Mouse (Mus musculus) liver, postnatal 0 days (tissue): Measurements from ENCODE around the gene Pkdrej.

Source experiments
- CTCF ChIP-seq: sonication (generic); IDR thresholded peaks from 2 replicates; pipeline ENCODE4 v1.5.1; 2016; ENCODE audit warnings: antibody characterized with exemption, low read depth
- EP300 ChIP-seq: IDR thresholded peaks from 2 replicates; pipeline ENCODE4 v1.6.1; 2016; ENCODE audit warnings: antibody characterized with exemption, low read depth, mild to moderate bottlenecking

- TF ChIP-seq CTCF: no peak
- no peak for TF ChIP-seq EP300
Measured at GRCm38 (mm10) chr15:85829470-85829869, 7.9 kb upstream of the Pkdrej start.
